Mouse (Mus musculus) neural tube, embryonic 15.5 days (tissue): ENCODE measurements around the gene Cel. TPM values are rescaled to one million over a fixed set of nuclear protein-coding genes. Genes with fewer than 3 reads are reported as not detected.

Experiments used
- ATAC-seq: fragments of 200-750 bp; cut with Nextera tagmentation; 2 replicates; pipeline ENCODE4 v1.8.0; 2017; ENCODE audit warnings: mild to moderate bottlenecking, moderate TSS enrichment, moderate library complexity; ENCODE audit not compliant: low FRiP score
- H3K27ac ChIP-seq: fragments of 300-500 bp; sonication (generic); replicated peaks from 2 replicates; pipeline ENCODE4 v1.5.1; 2015; ENCODE audit warnings: mild to moderate bottlenecking, inconsistent platforms
- H3K27me3 ChIP-seq: fragments of 300-500 bp; sonication (generic); replicated peaks from 2 replicates; pipeline ENCODE4 v1.6.1; 2015; ENCODE audit warnings: inconsistent platforms
- H3K36me3 ChIP-seq: fragments of 300-500 bp; sonication (generic); 2 replicates; pipeline ENCODE4 v1.6.1; 2015; ENCODE audit warnings: inconsistent platforms
- H3K4me1 ChIP-seq: fragments of 300-500 bp; sonication (generic); 2 replicates; pipeline ENCODE4 v1.6.1; 2015; ENCODE audit warnings: inconsistent platforms
- H3K4me2 ChIP-seq: fragments of 300-500 bp; sonication (generic); 2 replicates; pipeline ENCODE4 v1.6.1; 2015; ENCODE audit warnings: inconsistent platforms, mild to moderate bottlenecking, moderate library complexity
- H3K4me3 ChIP-seq: fragments of 300-500 bp; sonication (generic); replicated peaks from 2 replicates; pipeline ENCODE4 v1.5.1; 2015; ENCODE audit warnings: mild to moderate bottlenecking, inconsistent platforms
- H3K9ac ChIP-seq: fragments of 300-500 bp; sonication (generic); replicated peaks from 2 replicates; pipeline ENCODE4 v1.6.1; 2015; ENCODE audit warnings: mild to moderate bottlenecking, inconsistent platforms
- H3K9me3 ChIP-seq: fragments of 300-500 bp; sonication (generic); replicated peaks from 2 replicates; pipeline ENCODE4 v1.6.1; 2016; ENCODE audit warnings: inconsistent platforms
- WGBS: fragments of 180-500 bp; shearing (Covaris S2); methylation state at CpG from one replicate; pipeline ENCODE4 v1.1.7; 2015; ENCODE audit warnings: mixed read lengths; 5-methylcytosine and 5-hydroxymethylcytosine counted together
- polyA plus RNA-seq: library from polyadenylated mRNA; unstranded; fragments of >200 nt; fragmentation: Nextera tagmentation; extraction: Ambion mirVana; gene quantifications from 2 replicates; pipeline ENCODE4 v1.2.1, GENCODE M21; 2015

Gene Cel
- polyA plus RNA-seq, 1 experiment from 2014 or later: 0.09 TPM

GRCm38 (mm10) chr2:28582647-28583353, 19.6 kb upstream of the Cel start:
- Histone ChIP-seq H3K4me1 (peaks cover 27% of the 10 kb centered on the region), H3K36me3 (peaks cover 22% of the 10 kb centered on the region), H3K27me3 (no peaks in the 10 kb centered on the region), H3K27ac (peak overlapping the region; percentile 98), H3K9me3 (no peaks in the 10 kb centered on the region), H3K9ac (peak overlapping the region; percentile 71), H3K4me2 (peak overlapping the region; percentile 71), H3K4me3 (peak overlapping the region; percentile 79)
- ATAC-seq: peak; percentile 94
- under 1% methylated on average over 56 of the region's 56 CpGs for WGBS

DNA sequence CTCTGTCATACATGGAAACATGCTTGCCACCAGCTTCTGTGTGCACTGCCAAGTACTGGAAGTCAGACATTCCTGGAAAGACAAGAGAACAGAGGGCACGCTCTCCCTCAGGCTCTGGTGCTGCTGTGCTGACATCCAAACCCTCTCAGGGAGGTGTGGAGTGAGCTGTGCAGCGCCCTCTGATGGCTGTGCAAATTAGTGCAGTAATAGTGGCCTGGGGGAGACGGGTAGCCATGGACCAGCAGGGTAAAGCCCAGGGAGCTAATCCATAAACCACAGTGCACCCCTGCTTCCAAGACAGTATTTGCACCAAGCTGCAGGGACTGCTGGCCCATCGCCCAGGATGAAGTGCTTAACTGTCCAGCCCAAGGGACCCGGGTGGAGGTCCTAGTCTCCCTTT, 14.8 kb upstream of the Cel start:
- 73% methylated on average over 5 of the region's 5 CpGs for WGBS

DNA sequence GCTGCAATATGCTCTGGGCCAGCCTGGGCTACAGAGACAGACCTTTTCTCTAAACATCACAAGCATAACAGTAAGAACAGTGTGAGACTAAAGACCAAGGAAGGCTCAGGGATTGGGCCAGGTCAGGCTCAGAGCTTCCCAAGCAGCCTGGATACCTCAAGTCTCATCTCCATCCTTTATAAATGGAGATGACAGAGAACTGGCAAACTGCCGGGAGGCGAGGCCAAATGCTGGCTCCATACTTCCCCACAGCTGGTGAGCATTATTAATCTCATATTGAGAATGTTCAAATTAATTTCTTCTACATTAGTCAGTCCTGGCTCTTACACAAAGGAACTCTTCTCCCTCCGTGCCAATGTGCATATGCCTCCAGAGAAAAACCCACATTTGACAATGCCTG, 13.6 kb upstream of the Cel start:
- peaks cover 12% of the 10 kb centered on the region for H3K4me1 ChIP-seq
- no peak overlapping the region for H3K9ac ChIP-seq
- no peaks in the 10 kb centered on the region for H3K27me3 ChIP-seq
- no peak overlapping the region for H3K27ac ChIP-seq
- no peak overlapping the region for H3K4me3 ChIP-seq
- ATAC-seq: no peak
- 87% methylated on average over 3 of the region's 3 CpGs for WGBS
- no peak overlapping the region for H3K4me2 ChIP-seq
- peaks cover 76% of the 10 kb centered on the region for H3K36me3 ChIP-seq
- no peaks in the 10 kb centered on the region for H3K9me3 ChIP-seq

More for the DNA sequence above, 14.8 kb upstream of the Cel start:
- Histone ChIP-seq H3K9me3 (no peaks in the 10 kb centered on the region), H3K9ac (no peak overlapping the region), H3K27me3 (no peaks in the 10 kb centered on the region), H3K36me3 (peaks cover 64% of the 10 kb centered on the region), H3K4me1 (peaks cover 18% of the 10 kb centered on the region), H3K4me3 (no peak overlapping the region), H3K27ac (no peak overlapping the region), H3K4me2 (no peak overlapping the region)
- ATAC-seq: no peak

DNA sequence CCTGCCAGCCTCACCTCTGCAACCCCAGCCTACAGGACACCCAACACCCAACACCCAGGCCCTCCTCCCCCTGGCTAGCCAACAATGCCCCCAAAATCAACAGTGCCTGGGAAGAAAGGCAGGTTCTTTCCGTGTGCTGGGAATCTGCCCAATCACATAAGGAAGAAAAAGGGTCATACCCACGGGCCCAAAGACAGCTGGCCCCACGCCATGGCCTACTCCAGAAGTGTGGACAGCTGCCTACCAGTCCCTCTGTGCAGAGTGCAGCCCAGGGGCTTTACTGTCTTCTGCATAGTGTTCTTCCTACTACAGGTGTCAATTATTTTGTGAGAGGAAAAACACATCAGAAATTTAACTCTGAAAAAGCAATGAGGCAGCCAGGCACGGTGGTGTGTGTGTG, 12.1 kb upstream of the Cel start:
- Histone ChIP-seq H3K4me2 (no peak overlapping the region), H3K4me1 (no peaks in the 10 kb centered on the region), H3K27me3 (no peaks in the 10 kb centered on the region), H3K9ac (no peak overlapping the region), H3K9me3 (no peaks in the 10 kb centered on the region), H3K27ac (no peak overlapping the region), H3K4me3 (no peak overlapping the region), H3K36me3 (peaks cover 90% of the 10 kb centered on the region)
- whole genome bisulfite sequencing: 86% methylated on average over 4 of the region's 4 CpGs
- no peak for ATAC-seq

GRCm38 (mm10) chr2:28569903-28570302, 6.7 kb upstream of the Cel start:
- no peak overlapping the region for H3K27ac ChIP-seq
- no peak for ATAC-seq
- no peaks in the 10 kb centered on the region for H3K4me1 ChIP-seq
- no peaks in the 10 kb centered on the region for H3K27me3 ChIP-seq
- no peaks in the 10 kb centered on the region for H3K9me3 ChIP-seq
- peaks cover 92% of the 10 kb centered on the region for H3K36me3 ChIP-seq
- WGBS: 73% methylated on average over 3 of the region's 3 CpGs
- H3K4me2 ChIP-seq: no peak overlapping the region
- H3K9ac ChIP-seq: no peak overlapping the region
- H3K4me3 ChIP-seq: no peak overlapping the region

GRCm38 (mm10) chr2:28566545-28566944, 3.3 kb upstream of the Cel start:
- Histone ChIP-seq H3K4me2 (no peak overlapping the region), H3K4me1 (no peaks in the 10 kb centered on the region), H3K27ac (no peak overlapping the region), H3K27me3 (no peaks in the 10 kb centered on the region), H3K9ac (no peak overlapping the region), H3K4me3 (no peak overlapping the region), H3K9me3 (no peaks in the 10 kb centered on the region), H3K36me3 (peaks cover 62% of the 10 kb centered on the region)
- no peak for ATAC-seq
- 78% methylated on average over 5 of the region's 5 CpGs for WGBS

GRCm38 (mm10) chr2:28564380-28564779, 1.2 kb upstream of the Cel start:
- Histone ChIP-seq H3K36me3 (peaks cover 41% of the 10 kb centered on the region), H3K4me1 (no peaks in the 10 kb centered on the region), H3K9me3 (no peaks in the 10 kb centered on the region), H3K4me3 (no peak overlapping the region), H3K9ac (no peak overlapping the region), H3K27me3 (no peaks in the 10 kb centered on the region), H3K4me2 (no peak overlapping the region), H3K27ac (no peak overlapping the region)
- no peak for ATAC-seq
- 87% methylated on average over 4 of the region's 4 CpGs for WGBS

- no peaks in the 10 kb centered on the region for H3K4me1 ChIP-seq
- no peak overlapping the region for H3K4me2 ChIP-seq
- H3K9ac ChIP-seq: no peak overlapping the region
- H3K36me3 ChIP-seq: peaks cover 35% of the 10 kb centered on the region
- H3K27ac ChIP-seq: no peak overlapping the region
- H3K4me3 ChIP-seq: no peak overlapping the region
- no peak for ATAC-seq
- no peaks in the 10 kb centered on the region for H3K9me3 ChIP-seq
- no peaks in the 10 kb centered on the region for H3K27me3 ChIP-seq
These were observed 627 bp upstream of the Cel start for GRCm38 (mm10) chr2:28563830-28564229.

- no peak overlapping the region for H3K9ac ChIP-seq
- WGBS: 84% methylated on average over 5 of the region's 5 CpGs
- no peak overlapping the region for H3K4me2 ChIP-seq
- H3K4me1 ChIP-seq: no peaks in the 10 kb centered on the region
- no peaks in the 10 kb centered on the region for H3K27me3 ChIP-seq
- H3K27ac ChIP-seq: no peak overlapping the region
- no peak overlapping the region for H3K4me3 ChIP-seq
- H3K9me3 ChIP-seq: no peaks in the 10 kb centered on the region
- peaks cover 31% of the 10 kb centered on the region for H3K36me3 ChIP-seq
- ATAC-seq: no peak
These were observed 5.8 kb downstream of the Cel start for GRCm38 (mm10) chr2:28557452-28557851.

DNA sequence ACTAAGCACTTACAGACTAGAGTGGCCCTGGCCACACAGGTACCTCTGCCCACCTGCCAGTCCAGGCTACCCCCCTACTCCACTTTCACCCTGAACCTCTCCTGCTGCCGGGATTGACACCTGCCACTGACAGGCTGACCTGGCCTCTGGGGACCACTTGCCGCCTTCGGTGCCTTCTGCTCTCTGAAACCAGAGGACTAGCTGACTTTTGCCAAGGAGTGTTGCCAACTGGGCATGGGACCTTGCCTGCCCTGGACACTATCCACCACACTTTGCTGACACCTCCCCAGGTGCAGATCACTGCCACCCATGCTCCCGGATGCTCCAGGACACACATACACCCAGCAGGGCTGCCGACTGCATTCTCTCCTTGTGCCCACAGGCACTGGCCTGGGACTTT, 10.9 kb downstream of the Cel start:
- no peak for ATAC-seq
- 91% methylated on average over 5 of the region's 5 CpGs for WGBS
- H3K27ac ChIP-seq: no peak overlapping the region

DNA sequence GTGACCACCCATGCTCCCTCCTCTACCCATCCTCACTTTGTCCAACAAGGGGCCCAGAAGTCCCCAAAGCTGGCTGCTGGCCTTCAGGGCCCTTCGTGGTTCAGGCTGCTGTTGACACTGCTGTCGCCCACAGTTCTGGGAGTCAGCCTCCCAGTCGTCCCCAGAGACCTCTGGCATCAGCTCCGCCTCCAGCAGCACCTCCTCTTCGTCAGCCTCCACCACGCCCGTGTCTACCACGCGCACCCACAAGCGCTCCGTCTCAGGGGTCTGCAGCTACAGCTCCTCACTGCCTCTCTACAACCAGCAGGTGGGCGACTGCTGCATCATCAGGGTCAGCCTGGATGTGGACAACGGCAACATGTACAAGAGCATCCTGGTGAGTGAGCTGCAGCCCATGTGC, 14.0 kb downstream of the Cel start:
- Histone ChIP-seq H3K4me1 (no peaks in the 10 kb centered on the region), H3K27ac (no peak overlapping the region), H3K4me3 (no peak overlapping the region), H3K9ac (no peak overlapping the region), H3K36me3 (peaks cover 99% of the 10 kb centered on the region), H3K27me3 (no peaks in the 10 kb centered on the region), H3K4me2 (no peak overlapping the region), H3K9me3 (no peaks in the 10 kb centered on the region)
- 93% methylated on average over 13 of the region's 13 CpGs for WGBS
- ATAC-seq: no peak

More for the DNA sequence above, 10.9 kb downstream of the Cel start:
- H3K4me2 ChIP-seq: no peak overlapping the region
- no peak overlapping the region for H3K4me3 ChIP-seq
- peaks cover 81% of the 10 kb centered on the region for H3K36me3 ChIP-seq
- H3K9me3 ChIP-seq: no peaks in the 10 kb centered on the region
- no peaks in the 10 kb centered on the region for H3K4me1 ChIP-seq
- no peaks in the 10 kb centered on the region for H3K27me3 ChIP-seq
- no peak overlapping the region for H3K9ac ChIP-seq

- Histone ChIP-seq H3K27ac (no peak overlapping the region), H3K9me3 (no peaks in the 10 kb centered on the region), H3K4me3 (no peak overlapping the region), H3K36me3 (peaks cover 98% of the 10 kb centered on the region), H3K27me3 (no peaks in the 10 kb centered on the region), H3K4me1 (no peaks in the 10 kb centered on the region), H3K4me2 (no peak overlapping the region), H3K9ac (no peak overlapping the region)
- peak; percentile 28; the same call in 1 of the 2 replicates for ATAC-seq
- WGBS: 49% methylated on average over 11 of the region's 11 CpGs
These were observed 15.7 kb downstream of the Cel start for GRCm38 (mm10) chr2:28547237-28548172.
